Mouse (Mus musculus): Measurements from ENCODE around the gene Zfp688. TPM values are rescaled to one million over a fixed set of nuclear protein-coding genes. Genes with fewer than 3 reads are reported as not detected.
"Not testable (repeated sequence)": the region's sequence is repeated elsewhere in the genome, so short reads cannot be mapped to it uniquely, and the experiment has no call there.

Zfp688 gene
- polyA plus RNA-seq, 1 experiment = 20.3 TPM

DNA sequence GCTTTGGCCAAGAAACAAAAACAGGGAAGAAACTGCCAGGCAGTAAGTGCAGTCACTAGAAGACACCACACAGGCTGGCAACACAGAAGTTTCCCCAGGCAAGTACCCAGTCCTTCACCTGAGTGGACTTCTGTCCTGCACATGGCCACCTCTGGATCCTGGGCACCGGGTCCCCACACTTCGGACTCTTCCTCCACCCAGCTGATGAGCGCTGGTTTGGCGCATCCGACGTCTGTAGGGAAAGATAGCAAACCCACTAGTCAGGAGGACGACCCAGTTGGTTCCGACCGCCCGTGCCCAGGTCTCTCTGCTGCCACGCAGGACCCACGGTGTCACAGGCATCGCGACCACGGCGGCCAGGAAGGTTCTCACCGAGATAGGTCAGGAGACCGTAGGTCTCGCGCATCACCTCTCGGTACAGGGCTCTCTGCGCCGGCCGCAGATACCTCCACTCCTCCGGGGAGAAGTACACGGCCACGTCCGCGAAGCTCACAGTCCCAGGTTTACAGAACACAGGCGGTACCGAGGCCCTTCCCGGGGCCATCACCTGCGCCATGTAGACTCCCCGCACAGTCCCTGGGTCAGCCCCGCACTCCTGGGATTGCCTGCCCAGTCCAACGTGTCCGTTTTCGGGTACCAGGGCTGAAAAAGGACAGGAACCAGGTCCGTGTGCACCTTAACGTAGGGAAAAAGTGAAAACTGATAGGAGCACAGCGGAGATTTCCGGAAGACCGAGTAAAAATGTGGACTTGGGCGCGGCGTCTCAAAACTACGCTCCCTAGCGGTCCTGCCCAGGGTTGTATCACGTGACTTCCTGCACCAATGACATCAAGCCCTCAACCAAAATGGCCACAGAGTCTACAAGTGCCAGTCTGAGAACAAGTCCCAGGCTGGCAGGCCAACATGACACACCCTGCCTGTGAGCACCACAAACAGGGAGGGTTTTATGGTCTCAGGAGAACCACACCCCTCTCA is 46.3 kb downstream of the Zfp688 start, which contains the start of gene Zfp747:
Gene Zfp747 (minus strand): TSS at position 780 of the 975 bp plus-strand sequence.
- H3K36me3 ChIP-seq (ENCODE audit: control insufficient read depth, insufficient read depth, low read length, poor library complexity, severe bottlenecking); H3K4me1 ChIP-seq (ENCODE audit: control insufficient read depth, insufficient read depth, low read length); H3K9me3 ChIP-seq (replicated peaks; ENCODE audit: control insufficient read depth, insufficient read depth, low read length, poor library complexity, severe bottlenecking); H3K27me3 ChIP-seq (ENCODE audit: control insufficient read depth, insufficient read depth, low read length, poor library complexity, severe bottlenecking); H3K27ac ChIP-seq (ENCODE audit: insufficient read depth, low read length): not testable (repeated sequence)
- H3K4me3 ChIP-seq (ENCODE audit: low read depth, low read length) = peak within 1 kb of the TSS; percentile 96
- peak within 1 kb of the TSS; percentile 61 for H3K9ac ChIP-seq (ENCODE audit: low read depth, poor library complexity, severe bottlenecking)
- TF ChIP-seq CTCF (IDR thresholded peaks at IDR 0.05; ENCODE audit: low read depth, low read length) (peak; percentile 56), EP300 (IDR thresholded peaks at IDR 0.05; ENCODE audit: insufficient read depth, low read depth, low read length) (peak; percentile 35; the same call in 1 of the 2 replicates), POLR2A (IDR thresholded peaks at IDR 0.05; ENCODE audit: insufficient read depth, low read length) (peak; percentile 76)

DNA sequence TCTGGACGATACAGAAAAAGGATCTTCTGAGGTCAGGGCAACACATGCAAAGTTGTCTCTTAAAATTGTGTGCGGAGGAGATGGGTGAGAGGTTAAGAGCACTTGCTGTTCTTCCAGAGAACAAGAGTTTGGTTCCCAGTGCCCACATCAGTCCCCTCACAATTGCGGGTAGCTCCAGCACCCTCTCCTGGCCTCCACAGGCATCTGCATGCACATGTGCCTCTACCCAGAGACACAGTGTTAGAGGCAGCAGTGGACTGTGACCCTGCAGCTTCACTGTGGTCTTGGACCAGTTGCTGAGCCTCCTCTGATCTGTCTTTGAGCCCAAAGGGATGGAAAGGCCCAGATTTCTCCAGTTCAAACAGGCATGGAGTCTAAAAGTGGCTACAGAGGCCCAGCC is 50.0 kb downstream of the Zfp688 start:
- not testable (repeated sequence) for H3K36me3 ChIP-seq (ENCODE audit: control insufficient read depth, insufficient read depth, low read length, poor library complexity, severe bottlenecking); H3K9ac ChIP-seq (ENCODE audit: low read depth, poor library complexity, severe bottlenecking); H3K27me3 ChIP-seq (ENCODE audit: control insufficient read depth, insufficient read depth, low read length, poor library complexity, severe bottlenecking); H3K4me3 ChIP-seq (ENCODE audit: low read depth, low read length); H3K27ac ChIP-seq (ENCODE audit: insufficient read depth, low read length); H3K4me1 ChIP-seq (ENCODE audit: control insufficient read depth, insufficient read depth, low read length); H3K9me3 ChIP-seq (replicated peaks; ENCODE audit: control insufficient read depth, insufficient read depth, low read length, poor library complexity, severe bottlenecking)
- peak; percentile 57 for TF ChIP-seq CTCF (IDR thresholded peaks at IDR 0.05; ENCODE audit: low read depth, low read length)

GRCm38 (mm10) chr7:127371213-127371612 is 50.7 kb downstream of the Zfp688 start:
- H3K4me1 ChIP-seq (ENCODE audit: control insufficient read depth, insufficient read depth, low read length) = no peaks in the 10 kb centered on the region
- H3K27ac ChIP-seq (ENCODE audit: insufficient read depth, low read length) = no peak overlapping the region
- TF ChIP-seq CTCF (IDR thresholded peaks at IDR 0.05; ENCODE audit: low read depth, low read length) = no peak
- no peak for TF ChIP-seq EP300 (IDR thresholded peaks at IDR 0.05; ENCODE audit: insufficient read depth, low read depth, low read length)
- TF ChIP-seq POLR2A (IDR thresholded peaks at IDR 0.05; ENCODE audit: insufficient read depth, low read length) = no peak
- no peak overlapping the region for H3K9ac ChIP-seq (ENCODE audit: low read depth, poor library complexity, severe bottlenecking)
- no peaks in the 10 kb centered on the region; the same call in 1 of the 2 replicates for H3K9me3 ChIP-seq (replicated peaks; ENCODE audit: control insufficient read depth, insufficient read depth, low read length, poor library complexity, severe bottlenecking)
- H3K4me3 ChIP-seq (ENCODE audit: low read depth, low read length) = no peak overlapping the region
- no peaks in the 10 kb centered on the region for H3K27me3 ChIP-seq (ENCODE audit: control insufficient read depth, insufficient read depth, low read length, poor library complexity, severe bottlenecking)
- no peaks in the 10 kb centered on the region for H3K36me3 ChIP-seq (ENCODE audit: control insufficient read depth, insufficient read depth, low read length, poor library complexity, severe bottlenecking)

Other genes starting within 250 kb of the Zfp688 start
- 98.6 and 120 TPM in 2 replicates for gene Cd2bp2, start 226.0 kb downstream of the Zfp688 start, polyA plus RNA-seq (2011; ENCODE audit: insufficient read depth, insufficient read length, low read depth, missing spikeins)
- 42.8 and 55.5 TPM in 2 replicates for gene Tbc1d10b, start 213.6 kb downstream of the Zfp688 start, polyA plus RNA-seq (2011; ENCODE audit: insufficient read depth, insufficient read length, low read depth, missing spikeins)
- gene Mylpf, start 213.2 kb downstream of the Zfp688 start, polyA plus RNA-seq (2011; ENCODE audit: insufficient read depth, insufficient read length, low read depth, missing spikeins) = 278 and 351 TPM in 2 replicates
- 52.1 and 57.0 TPM in 2 replicates for gene Zfp553, start 189.0 kb downstream of the Zfp688 start, polyA plus RNA-seq (2011; ENCODE audit: insufficient read depth, insufficient read length, low read depth, missing spikeins)
- 210 and 229 TPM in 2 replicates for gene Sept1, start 188.9 kb downstream of the Zfp688 start, polyA plus RNA-seq (2011; ENCODE audit: insufficient read depth, insufficient read length, low read depth, missing spikeins)
- gene Zfp771, start 177.8 kb downstream of the Zfp688 start, polyA plus RNA-seq (2011; ENCODE audit: insufficient read depth, insufficient read length, low read depth, missing spikeins) = 8.2 and 8.7 TPM in 2 replicates
- 133 and 135 TPM in 2 replicates for gene Dctpp1, start 161.4 kb downstream of the Zfp688 start, polyA plus RNA-seq (2011; ENCODE audit: insufficient read depth, insufficient read length, low read depth, missing spikeins)
- 77.5 and 80.3 TPM in 2 replicates for gene Sephs2, start 148.0 kb downstream of the Zfp688 start, polyA plus RNA-seq (2011; ENCODE audit: insufficient read depth, insufficient read length, low read depth, missing spikeins)
- 0.55 and 0.81 TPM in 2 replicates for gene Itgal, start 125.8 kb downstream of the Zfp688 start, polyA plus RNA-seq (2011; ENCODE audit: insufficient read depth, insufficient read length, low read depth, missing spikeins)
- 7.0 and 7.8 TPM in 2 replicates for gene Zfp768, start 76.5 kb downstream of the Zfp688 start, polyA plus RNA-seq (2011; ENCODE audit: insufficient read depth, insufficient read length, low read depth, missing spikeins)
- 4.2 and 7.5 TPM in 2 replicates for gene Zfp747, start 46.0 kb downstream of the Zfp688 start, polyA plus RNA-seq (2011; ENCODE audit: insufficient read depth, insufficient read length, low read depth, missing spikeins)
- gene 9130019O22Rik, start 34.9 kb downstream of the Zfp688 start, polyA plus RNA-seq (2011; ENCODE audit: insufficient read depth, insufficient read length, low read depth, missing spikeins) = 1.7 and 2.1 TPM in 2 replicates
- gene E430018J23Rik, start 28.4 kb downstream of the Zfp688 start, polyA plus RNA-seq (2011; ENCODE audit: insufficient read depth, insufficient read length, low read depth, missing spikeins) = 2.0 and 6.1 TPM in 2 replicates
- gene Zfp764, start 15.2 kb downstream of the Zfp688 start, polyA plus RNA-seq (2011; ENCODE audit: insufficient read depth, insufficient read length, low read depth, missing spikeins) = 1.4 and 1.9 TPM in 2 replicates
- gene Zfp689, start 27.1 kb upstream of the Zfp688 start, polyA plus RNA-seq (2011; ENCODE audit: insufficient read depth, insufficient read length, low read depth, missing spikeins) = 2.7 and 2.8 TPM in 2 replicates
- 45.3 and 48.0 TPM in 2 replicates for gene Prr14, start 37.5 kb upstream of the Zfp688 start, polyA plus RNA-seq (2011; ENCODE audit: insufficient read depth, insufficient read length, low read depth, missing spikeins)
- gene Fbrs, start 57.1 kb upstream of the Zfp688 start, polyA plus RNA-seq (2011; ENCODE audit: insufficient read depth, insufficient read length, low read depth, missing spikeins) = 21.8 and 25.3 TPM in 2 replicates
- gene Srcap, start 89.9 kb upstream of the Zfp688 start, polyA plus RNA-seq (2011; ENCODE audit: insufficient read depth, insufficient read length, low read depth, missing spikeins) = 106 and 114 TPM in 2 replicates
- gene Gm42715, start 97.5 kb upstream of the Zfp688 start, polyA plus RNA-seq (2011; ENCODE audit: insufficient read depth, insufficient read length, low read depth, missing spikeins) = 13.0 and 13.6 TPM in 2 replicates
- gene Tmem265, start 139.3 kb upstream of the Zfp688 start, polyA plus RNA-seq (2011; ENCODE audit: insufficient read depth, insufficient read length, low read depth, missing spikeins) = 2.9 and 3.2 TPM in 2 replicates
- gene Phkg2, start 151.3 kb upstream of the Zfp688 start, polyA plus RNA-seq (2011; ENCODE audit: insufficient read depth, insufficient read length, low read depth, missing spikeins) = 38.1 and 44.6 TPM in 2 replicates
- gene Ccdc189, start 166.5 kb upstream of the Zfp688 start, polyA plus RNA-seq (2011; ENCODE audit: insufficient read depth, insufficient read length, low read depth, missing spikeins) = 3.3 and 4.7 TPM in 2 replicates
- gene Rnf40, start 166.7 kb upstream of the Zfp688 start, polyA plus RNA-seq (2011; ENCODE audit: insufficient read depth, insufficient read length, low read depth, missing spikeins) = 39.4 and 41.6 TPM in 2 replicates
- gene Zfp629, start 193.7 kb upstream of the Zfp688 start, polyA plus RNA-seq (2011; ENCODE audit: insufficient read depth, insufficient read length, low read depth, missing spikeins) = 4.9 and 6.0 TPM in 2 replicates

Measured in ES-Bruce4 (cell line).